8 mouse cellular contexts compared by ENCODE assay signal in the genomic region with DNA sequence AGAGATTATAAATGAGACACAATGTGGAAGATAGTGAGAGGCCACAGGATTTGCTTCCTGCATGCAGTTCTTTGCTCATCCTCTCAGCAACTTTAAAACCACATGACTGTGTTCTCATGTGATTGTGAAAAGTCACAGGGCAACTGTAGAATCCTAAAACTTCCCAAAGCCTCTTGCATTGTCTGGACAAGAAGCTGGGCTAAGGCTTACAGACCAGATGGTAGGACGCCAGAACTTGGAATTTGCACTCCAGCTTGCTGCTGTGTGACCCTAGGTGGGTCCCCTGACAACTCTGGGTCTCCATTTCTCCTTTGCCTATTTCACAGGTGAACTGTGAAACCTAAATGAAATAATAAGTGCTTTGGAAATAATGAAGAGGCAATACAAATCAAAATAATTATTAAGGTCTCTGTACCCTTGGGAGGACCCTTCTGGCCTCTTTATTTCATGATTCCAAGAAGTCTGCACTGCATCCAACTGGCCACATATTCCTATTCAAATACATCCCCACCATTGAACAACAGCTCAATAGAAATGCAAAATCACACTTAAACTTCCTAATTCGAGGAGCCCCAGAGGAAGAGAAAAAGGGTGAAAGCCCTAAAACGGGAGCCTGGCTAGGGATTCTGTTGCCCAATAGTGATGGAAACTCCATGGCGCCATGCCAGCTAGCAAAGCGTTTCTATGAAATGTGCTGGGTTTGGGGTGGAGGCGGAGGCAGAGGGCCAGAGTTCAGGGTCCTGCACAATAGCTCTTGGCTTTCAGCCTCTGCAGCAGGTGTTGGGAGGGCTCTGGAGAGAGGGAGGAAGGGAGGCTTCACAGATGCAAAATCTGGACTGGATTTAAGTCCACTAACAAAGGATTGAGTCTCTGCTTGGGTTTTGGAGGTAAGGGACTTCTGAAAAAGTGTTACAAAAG.
DNase-seq lines count a peak whose midpoint lies in the region; ATAC-seq and TF ChIP-seq lines count a peak whose summit lies in the region.

No protein-coding gene starts in this region.

- ATAC-seq in embryonic facial prominence, embryonic 11.5 days (replicated peaks; ENCODE audit: insufficient number of reproducible peaks, low FRiP score, low TSS enrichment, low read depth), result peak; percentile 70
- peak; percentile 69; the same call in 1 of the 2 replicates for ATAC-seq in heart, postnatal 0 days (ENCODE audit: insufficient read depth, low read depth)
- peak; percentile 89 for ATAC-seq in liver, embryonic 16.5 days (ENCODE audit: low read depth)
- ATAC-seq in erythroid progenitor cell, adult 5-6 weeks (replicated peaks; ENCODE audit: low FRiP score, poor library complexity, severe bottlenecking), result no peak

- WGBS in embryonic facial prominence, embryonic 11.5 days, result 39% methylated on average over 6 of the region's 6 CpGs
- WGBS in heart, postnatal 0 days, result 36% methylated on average over 6 of the region's 6 CpGs
- 34% methylated on average over 6 of the region's 6 CpGs for WGBS in liver, embryonic 16.5 days (ENCODE audit: insufficient replicate concordance)

- no peaks in the 10 kb centered on the region for H3K9me3 ChIP-seq in embryonic facial prominence, embryonic 11.5 days (replicated peaks; ENCODE audit: control insufficient read depth, low read length)
- H3K9me3 ChIP-seq in heart, postnatal 0 days (replicated peaks; ENCODE audit: control insufficient read depth, low read length), result no peaks in the 10 kb centered on the region
- H3K9me3 ChIP-seq in liver, embryonic 16.5 days (replicated peaks; ENCODE audit: control insufficient read depth, low read length), result no peaks in the 10 kb centered on the region

- H3K4me3 ChIP-seq in embryonic facial prominence, embryonic 11.5 days (ENCODE audit: low read depth, low read length), result no peak overlapping the region
- H3K4me3 ChIP-seq in heart, postnatal 0 days (ENCODE audit: low read depth, low read length), result no peak overlapping the region
- no peak overlapping the region for H3K4me3 ChIP-seq in liver, embryonic 16.5 days (ENCODE audit: low read depth, low read length)

- H3K4me2 ChIP-seq in embryonic facial prominence, embryonic 11.5 days (ENCODE audit: low read depth, low read length), result no peak overlapping the region
- no peak overlapping the region for H3K4me2 ChIP-seq in heart, postnatal 0 days (ENCODE audit: low read depth, low read length)
- no peak overlapping the region for H3K4me2 ChIP-seq in liver, embryonic 16.5 days (ENCODE audit: low read depth, low read length)

- no peak overlapping the region for H3K9ac ChIP-seq in embryonic facial prominence, embryonic 11.5 days (replicated peaks; ENCODE audit: low read length)
- H3K9ac ChIP-seq in heart, postnatal 0 days (replicated peaks; ENCODE audit: low read depth, low read length), result no peak overlapping the region
- no peak overlapping the region for H3K9ac ChIP-seq in liver, embryonic 16.5 days (ENCODE audit: low read depth, low read length)

- TF ChIP-seq EP300 in heart, postnatal 0 days (IDR thresholded peaks at IDR 0.05; ENCODE audit: low read depth), result no peak

- no peaks in the 10 kb centered on the region for H3K36me3 ChIP-seq in embryonic facial prominence, embryonic 11.5 days (replicated peaks; ENCODE audit: control insufficient read depth, insufficient read depth, low read depth, low read length)
- peaks cover 18% of the 10 kb centered on the region for H3K36me3 ChIP-seq in heart, postnatal 0 days (replicated peaks; ENCODE audit: control insufficient read depth, insufficient read depth, low read length)
- no peaks in the 10 kb centered on the region for H3K36me3 ChIP-seq in liver, embryonic 16.5 days (ENCODE audit: control insufficient read depth, insufficient read depth)

- TF ChIP-seq CTCF in heart, postnatal 0 days (IDR thresholded peaks at IDR 0.05; ENCODE audit: low read depth), result no peak

- peaks cover 3% of the 10 kb centered on the region for H3K4me1 ChIP-seq in embryonic facial prominence, embryonic 11.5 days (ENCODE audit: control insufficient read depth, insufficient read depth, low read length)
- peaks cover 20% of the 10 kb centered on the region for H3K4me1 ChIP-seq in heart, postnatal 0 days (ENCODE audit: control insufficient read depth, insufficient read depth)
- H3K4me1 ChIP-seq in liver, embryonic 16.5 days (ENCODE audit: control insufficient read depth, low read depth, low read length), result no peaks in the 10 kb centered on the region; the same call in 1 of the 2 replicates

- H3K27me3 ChIP-seq in embryonic facial prominence, embryonic 11.5 days (ENCODE audit: control insufficient read depth, insufficient read depth, low read length), result no peaks in the 10 kb centered on the region
- no peaks in the 10 kb centered on the region for H3K27me3 ChIP-seq in heart, postnatal 0 days (ENCODE audit: control insufficient read depth, insufficient read depth, low read length)
- no peaks in the 10 kb centered on the region for H3K27me3 ChIP-seq in liver, embryonic 16.5 days (ENCODE audit: control insufficient read depth, insufficient read depth, low read depth, low read length)

- DNase-seq in urinary bladder, adult 2 months (ENCODE audit: low spot score), result peak; percentile 46
- no peak for DNase-seq in urinary bladder, postnatal 10 days (ENCODE audit: low spot score)
- peak; percentile 54 for DNase-seq in embryonic facial prominence, embryonic 11.5 days (ENCODE audit: low spot score)
- DNase-seq in heart, postnatal 0 days (ENCODE audit: low spot score), result peak; percentile 19
- peak; percentile 81 for DNase-seq in kidney, postnatal 14 days
- peak; percentile 77 for DNase-seq in ovary, adult 18-20 months (ENCODE audit: low spot score)

- no peak overlapping the region for H3K27ac ChIP-seq in embryonic facial prominence, embryonic 11.5 days (replicated peaks; ENCODE audit: low read depth, low read length)
- no peak overlapping the region for H3K27ac ChIP-seq in heart, postnatal 0 days (ENCODE audit: low read depth)
- 0 out of 2 replicates have a peak overlapping the region, but pooled peaks have one; percentile 24 for H3K27ac ChIP-seq in liver, embryonic 16.5 days (ENCODE audit: low read length)
